Mouse (Mus musculus) embryonic facial prominence, embryonic 12.5 days (tissue): ENCODE data around the gene Mob1b. TPM values are rescaled to one million over a fixed set of nuclear protein-coding genes. Genes with fewer than 3 reads are reported as not detected.

Source experiments
- ATAC-seq: fragments of 200-750 bp; cut with Nextera tagmentation; 2 replicates; pipeline ENCODE4 v1.8.0; 2017; ENCODE audit not compliant: insufficient number of reproducible peaks, insufficient read depth, low FRiP score, low TSS enrichment
- H3K27ac ChIP-seq: fragments of 300-500 bp; sonication (generic); 2 replicates; pipeline ENCODE4 v1.5.1; 2016; ENCODE audit warnings: mild to moderate bottlenecking
- H3K27me3 ChIP-seq: fragments of 300-500 bp; sonication (generic); 2 replicates; pipeline ENCODE4 v1.6.1; 2016; ENCODE audit warnings: mild to moderate bottlenecking, moderate library complexity
- H3K36me3 ChIP-seq: fragments of 300-500 bp; sonication (generic); 2 replicates; pipeline ENCODE4 v1.6.1; 2016; ENCODE audit warnings: mild to moderate bottlenecking
- H3K4me1 ChIP-seq: fragments of 300-500 bp; sonication (generic); 2 replicates; pipeline ENCODE4 v1.6.1; 2016
- H3K4me2 ChIP-seq: fragments of 300-500 bp; sonication (generic); replicated peaks from 2 replicates; pipeline ENCODE4 v1.6.1; 2016; ENCODE audit warnings: mild to moderate bottlenecking, moderate library complexity
- H3K4me3 ChIP-seq: fragments of 300-500 bp; sonication (generic); 2 replicates; pipeline ENCODE4 v1.5.1; 2016; ENCODE audit warnings: mild to moderate bottlenecking
- H3K9ac ChIP-seq: fragments of 300-500 bp; sonication (generic); 2 replicates; pipeline ENCODE4 v1.6.1; 2016; ENCODE audit warnings: mild to moderate bottlenecking, moderate library complexity
- H3K9me3 ChIP-seq: fragments of 300-500 bp; sonication (generic); 2 replicates; pipeline ENCODE4 v1.6.1; 2016; ENCODE audit warnings: mild to moderate bottlenecking, moderate library complexity
- WGBS: fragments of 180-500 bp; shearing (Covaris S2); methylation state at CpG from one replicate; pipeline ENCODE4 v1.1.7; 2016; 5-methylcytosine and 5-hydroxymethylcytosine counted together
- polyA plus RNA-seq: library from polyadenylated mRNA; unstranded; fragments of >200 nt; fragmentation: Nextera tagmentation; extraction: Ambion mirVana; gene quantifications from 2 replicates; pipeline ENCODE4 v1.2.1, GENCODE M21; 2016

Gene Mob1b
- polyA plus RNA-seq, 1 experiment from 2014 or later, result 13.7 TPM

- 82% methylated on average over 15 of the region's 15 CpGs for WGBS
- H3K9me3 ChIP-seq, result no peaks in the 10 kb centered on the region
- no peak overlapping the region for H3K4me3 ChIP-seq
- no peaks in the 10 kb centered on the region for H3K27me3 ChIP-seq
- H3K27ac ChIP-seq, result no peak overlapping the region
- H3K36me3 ChIP-seq, result no peaks in the 10 kb centered on the region
- no peaks in the 10 kb centered on the region for H3K4me1 ChIP-seq
- H3K9ac ChIP-seq, result no peak overlapping the region
- no peak overlapping the region for H3K4me2 ChIP-seq
- no peak for ATAC-seq
Observed at GRCm38 (mm10) chr5:88688583-88689187, 32.0 kb upstream of the Mob1b start.

- Histone ChIP-seq H3K27ac (no peak overlapping the region), H3K4me2 (no peak overlapping the region), H3K4me3 (no peak overlapping the region), H3K9me3 (no peaks in the 10 kb centered on the region), H3K27me3 (no peaks in the 10 kb centered on the region), H3K4me1 (no peaks in the 10 kb centered on the region), H3K9ac (no peak overlapping the region), H3K36me3 (no peaks in the 10 kb centered on the region)
- no peak for ATAC-seq
- 77% methylated on average over 3 of the region's 3 CpGs for WGBS
Observed at GRCm38 (mm10) chr5:88689279-88689938, 31.2 kb upstream of the Mob1b start.

- H3K27ac ChIP-seq, result no peak overlapping the region
- no peak overlapping the region for H3K4me2 ChIP-seq
- no peaks in the 10 kb centered on the region for H3K36me3 ChIP-seq
- no peak overlapping the region for H3K9ac ChIP-seq
- H3K9me3 ChIP-seq, result no peaks in the 10 kb centered on the region
- H3K27me3 ChIP-seq, result no peaks in the 10 kb centered on the region
- 60% methylated on average over 10 of the region's 10 CpGs for WGBS
- ATAC-seq, result no peak
- no peak overlapping the region for H3K4me3 ChIP-seq
- no peaks in the 10 kb centered on the region for H3K4me1 ChIP-seq
Observed at GRCm38 (mm10) chr5:88690681-88691505, 29.8 kb upstream of the Mob1b start.

GRCm38 (mm10) chr5:88691506-88692095, 29.1 kb upstream of the Mob1b start:
- Histone ChIP-seq H3K36me3 (no peaks in the 10 kb centered on the region), H3K27me3 (no peaks in the 10 kb centered on the region), H3K27ac (no peak overlapping the region), H3K4me1 (no peaks in the 10 kb centered on the region), H3K9ac (no peak overlapping the region), H3K4me3 (no peak overlapping the region), H3K4me2 (no peak overlapping the region), H3K9me3 (no peaks in the 10 kb centered on the region)
- 64% methylated on average over 6 of the region's 6 CpGs for whole genome bisulfite sequencing
- no peak for ATAC-seq

GRCm38 (mm10) chr5:88692586-88692985, 28.1 kb upstream of the Mob1b start:
- Histone ChIP-seq H3K27me3 (no peaks in the 10 kb centered on the region), H3K27ac (no peak overlapping the region), H3K9ac (no peak overlapping the region), H3K4me3 (no peak overlapping the region), H3K9me3 (no peaks in the 10 kb centered on the region), H3K4me1 (no peaks in the 10 kb centered on the region), H3K4me2 (no peak overlapping the region), H3K36me3 (no peaks in the 10 kb centered on the region)
- ATAC-seq, result no peak
- WGBS, result 85% methylated on average over 4 of the region's 4 CpGs

- Histone ChIP-seq H3K4me3 (no peak overlapping the region), H3K4me1 (no peaks in the 10 kb centered on the region)
Observed at GRCm38 (mm10) chr5:88693057-88693456, 27.6 kb upstream of the Mob1b start.

GRCm38 (mm10) chr5:88697291-88697690, 23.4 kb upstream of the Mob1b start:
- no peaks in the 10 kb centered on the region for H3K4me1 ChIP-seq
- no peak overlapping the region for H3K4me3 ChIP-seq
- 82% methylated on average over 5 of the region's 5 CpGs for WGBS
- no peaks in the 10 kb centered on the region for H3K36me3 ChIP-seq
- no peak overlapping the region for H3K4me2 ChIP-seq
- no peak overlapping the region for H3K27ac ChIP-seq
- no peak overlapping the region for H3K9ac ChIP-seq
- no peak for ATAC-seq
- H3K9me3 ChIP-seq, result no peaks in the 10 kb centered on the region
- H3K27me3 ChIP-seq, result no peaks in the 10 kb centered on the region

More at GRCm38 (mm10) chr5:88693057-88693456, 27.6 kb upstream of the Mob1b start:
- Histone ChIP-seq H3K27me3 (no peaks in the 10 kb centered on the region), H3K9me3 (no peaks in the 10 kb centered on the region), H3K4me2 (no peak overlapping the region), H3K9ac (no peak overlapping the region), H3K27ac (no peak overlapping the region), H3K36me3 (no peaks in the 10 kb centered on the region)
- no peak for ATAC-seq

GRCm38 (mm10) chr5:88699251-88699913, 21.3 kb upstream of the Mob1b start:
- WGBS, result 78% methylated on average over 4 of the region's 4 CpGs
- H3K27me3 ChIP-seq, result no peaks in the 10 kb centered on the region
- H3K36me3 ChIP-seq, result no peaks in the 10 kb centered on the region

GRCm38 (mm10) chr5:88702041-88702440, 18.6 kb upstream of the Mob1b start:
- Histone ChIP-seq H3K36me3 (no peaks in the 10 kb centered on the region), H3K9me3 (no peaks in the 10 kb centered on the region), H3K9ac (no peak overlapping the region), H3K4me1 (no peaks in the 10 kb centered on the region), H3K4me2 (no peak overlapping the region), H3K27me3 (no peaks in the 10 kb centered on the region), H3K27ac (no peak overlapping the region), H3K4me3 (no peak overlapping the region)
- WGBS, result 70% methylated on average over 4 of the region's 4 CpGs
- ATAC-seq, result no peak

More at GRCm38 (mm10) chr5:88699251-88699913, 21.3 kb upstream of the Mob1b start:
- no peak overlapping the region for H3K4me3 ChIP-seq
- no peak overlapping the region for H3K9ac ChIP-seq
- H3K4me2 ChIP-seq, result no peak overlapping the region
- no peaks in the 10 kb centered on the region for H3K9me3 ChIP-seq
- ATAC-seq, result no peak
- no peaks in the 10 kb centered on the region for H3K4me1 ChIP-seq
- H3K27ac ChIP-seq, result no peak overlapping the region

- H3K27ac ChIP-seq, result no peak overlapping the region
- H3K4me1 ChIP-seq, result no peaks in the 10 kb centered on the region
- 80% methylated on average over 4 of the region's 4 CpGs for WGBS
- H3K36me3 ChIP-seq, result no peaks in the 10 kb centered on the region
- no peak overlapping the region for H3K4me3 ChIP-seq
- no peaks in the 10 kb centered on the region for H3K9me3 ChIP-seq
- no peak for ATAC-seq
- H3K27me3 ChIP-seq, result no peaks in the 10 kb centered on the region
- no peak overlapping the region for H3K9ac ChIP-seq
- H3K4me2 ChIP-seq, result no peak overlapping the region
Observed at GRCm38 (mm10) chr5:88703551-88703950, 17.1 kb upstream of the Mob1b start.

- H3K36me3 ChIP-seq, result no peaks in the 10 kb centered on the region
- H3K4me3 ChIP-seq, result no peak overlapping the region
- H3K4me2 ChIP-seq, result no peak overlapping the region
- H3K9me3 ChIP-seq, result no peaks in the 10 kb centered on the region
- no peaks in the 10 kb centered on the region for H3K27me3 ChIP-seq
- no peak overlapping the region for H3K9ac ChIP-seq
- H3K4me1 ChIP-seq, result no peaks in the 10 kb centered on the region
- no peak overlapping the region for H3K27ac ChIP-seq
- peak; percentile 70 for ATAC-seq
Observed at GRCm38 (mm10) chr5:88711128-88711527, 9.5 kb upstream of the Mob1b start.
